Mouse (Mus musculus): Measurements from ENCODE around the gene Clec3a.

The Clec3a gene

GRCm38 (mm10) chr8:114417786-114418185 lies at the start of gene Clec3a:
TSS of gene Clec3a (plus strand) at chr8:114418086.
- DNase-seq, result no peak

GRCm38 (mm10) chr8:114369038-114369976 lies 48.6 kb upstream of the Clec3a start:
- DNase-seq, result peak; percentile 51

- no peak for DNase-seq
Observed at GRCm38 (mm10) chr8:114374390-114374789, 43.5 kb upstream of the Clec3a start.

GRCm38 (mm10) chr8:114384189-114384588 lies 33.7 kb upstream of the Clec3a start:
- DNase-seq, result no peak

- DNase-seq, result no peak
Observed at GRCm38 (mm10) chr8:114387494-114387893, 30.4 kb upstream of the Clec3a start.

- peak; percentile 3 for DNase-seq
Observed at GRCm38 (mm10) chr8:114390465-114391254, 27.2 kb upstream of the Clec3a start.

- DNase-seq, result no peak
Observed at GRCm38 (mm10) chr8:114398326-114398725, 19.6 kb upstream of the Clec3a start.

- no peak for DNase-seq
Observed at GRCm38 (mm10) chr8:114399273-114399672, 18.6 kb upstream of the Clec3a start.

GRCm38 (mm10) chr8:114401679-114402078 lies 16.2 kb upstream of the Clec3a start:
- no peak for DNase-seq

GRCm38 (mm10) chr8:114411421-114411820 lies 6.5 kb upstream of the Clec3a start:
- DNase-seq, result no peak

- DNase-seq, result no peak
Observed at GRCm38 (mm10) chr8:114418486-114418885, 600 bp downstream of the Clec3a start.

- no peak for DNase-seq
Observed at GRCm38 (mm10) chr8:114418904-114419303, 1.0 kb downstream of the Clec3a start.

- DNase-seq, result no peak
Observed at GRCm38 (mm10) chr8:114421544-114421943, 3.7 kb downstream of the Clec3a start.

GRCm38 (mm10) chr8:114438236-114438635 lies 20.4 kb downstream of the Clec3a start:
- DNase-seq, result peak; percentile 61

- DNase-seq, result peak; percentile 99
Observed at GRCm38 (mm10) chr8:114439334-114440204, 21.7 kb downstream of the Clec3a start, which contains the start of gene Wwox. TSS of gene Wwox (plus strand) at chr8:114439655.

- DNase-seq, result no peak
Observed at GRCm38 (mm10) chr8:114440205-114440589, 22.3 kb downstream of the Clec3a start.

- DNase-seq, result peak; percentile 57
Observed at GRCm38 (mm10) chr8:114441616-114442015, 23.7 kb downstream of the Clec3a start.

GRCm38 (mm10) chr8:114446884-114447283 lies 29.0 kb downstream of the Clec3a start:
- no peak for DNase-seq

- no peak for DNase-seq
Observed at GRCm38 (mm10) chr8:114452278-114452677, 34.4 kb downstream of the Clec3a start.

GRCm38 (mm10) chr8:114452781-114453221 lies 34.9 kb downstream of the Clec3a start:
- DNase-seq, result peak; percentile 61

GRCm38 (mm10) chr8:114455302-114455701 lies 37.4 kb downstream of the Clec3a start:
- no peak for DNase-seq

GRCm38 (mm10) chr8:114455953-114456352 lies 38.1 kb downstream of the Clec3a start:
- DNase-seq, result no peak

Measured in thymus, postnatal 14 days (tissue).